ENCODE assay signal across 10 mouse cellular contexts in genomic region chr6:83087926-83088260, GRCm38 (mm10). TPM values are rescaled to one million over a fixed set of nuclear protein-coding genes. Genes with fewer than 3 reads are reported as not detected.
A peak's percentile ranks its signal among the peaks of the same experiment; 100 is the strongest.
DNase-seq lines count a peak whose midpoint lies in the region; ATAC-seq and TF ChIP-seq lines count a peak whose summit lies in the region.
"Had no signal": no experiment of that assay in that cellular context is flagged by ENCODE, and none has a peak within 500 bp of the region (broad histone marks: within the 10 kb centered on the region; RNA-seq: fewer than 3 reads in every experiment).

No protein-coding gene starts in this region.

- no peak overlapping the region for H3K27ac ChIP-seq in left cerebral cortex, adult 2 months
- H3K27ac ChIP-seq in forebrain, embryonic 13.5 days: no peak overlapping the region
- H3K27ac ChIP-seq in limb, embryonic 11.5 days (replicated peaks; ENCODE audit: low read depth, low read length): no peak overlapping the region
- no peak overlapping the region for H3K27ac ChIP-seq in neural tube, embryonic 13.5 days (replicated peaks)
- H3K27ac ChIP-seq: macrophage had no signal

- ATAC-seq in forebrain, embryonic 13.5 days: no peak
- no peak for ATAC-seq in limb, embryonic 11.5 days (ENCODE audit: insufficient number of reproducible peaks, low FRiP score, low TSS enrichment, low read depth)
- no peak for ATAC-seq in neural tube, embryonic 13.5 days (ENCODE audit: low read depth)

- H3K36me3 ChIP-seq in forebrain, embryonic 13.5 days (ENCODE audit: poor library complexity, severe bottlenecking): no peaks in the 10 kb centered on the region
- H3K36me3 ChIP-seq in limb, embryonic 11.5 days (ENCODE audit: control insufficient read depth, insufficient read depth, low read length): no peaks in the 10 kb centered on the region
- no peaks in the 10 kb centered on the region for H3K36me3 ChIP-seq in neural tube, embryonic 13.5 days

- intact Hi-C loops in left cerebral cortex, adult 2 months (cut with DNase I): no loop called here

- peak overlapping the region; percentile 24; the same call in 1 of the 2 replicates for H3K4me2 ChIP-seq in forebrain, embryonic 13.5 days
- peak overlapping the region; percentile 41 for H3K4me2 ChIP-seq in limb, embryonic 11.5 days (ENCODE audit: low read depth, severe bottlenecking)
- H3K4me2 ChIP-seq in neural tube, embryonic 13.5 days: peak overlapping the region; percentile 32; the same call in 1 of the 2 replicates

- H3K9ac ChIP-seq in forebrain, embryonic 13.5 days: no peak overlapping the region
- H3K9ac ChIP-seq in limb, embryonic 11.5 days (ENCODE audit: low read length): no peak overlapping the region
- no peak overlapping the region for H3K9ac ChIP-seq in neural tube, embryonic 13.5 days

- WGBS in forebrain, embryonic 13.5 days: 4% methylated on average over 9 of the region's 9 CpGs
- 9% methylated on average over 9 of the region's 9 CpGs for WGBS in limb, embryonic 11.5 days
- 10% methylated on average over 9 of the region's 9 CpGs for WGBS in neural tube, embryonic 13.5 days

- no peak for TF ChIP-seq CTCF in left cerebral cortex, adult 2 months (IDR thresholded peaks at IDR 0.05)

- H3K4me1 ChIP-seq in forebrain, embryonic 13.5 days: peaks cover 6% of the 10 kb centered on the region; the same call in 1 of the 2 replicates
- H3K4me1 ChIP-seq in limb, embryonic 11.5 days (ENCODE audit: control insufficient read depth, insufficient read depth, low read length): peaks cover 31% of the 10 kb centered on the region
- H3K4me1 ChIP-seq in neural tube, embryonic 13.5 days (replicated peaks): peaks cover 35% of the 10 kb centered on the region; the same call in 1 of the 2 replicates

- H3K9me3 ChIP-seq in forebrain, embryonic 13.5 days (replicated peaks): no peaks in the 10 kb centered on the region
- no peaks in the 10 kb centered on the region for H3K9me3 ChIP-seq in limb, embryonic 11.5 days (ENCODE audit: control insufficient read depth, low read length)
- H3K9me3 ChIP-seq in neural tube, embryonic 13.5 days: no peaks in the 10 kb centered on the region

- no peak for DNase-seq in left cerebral cortex, adult 2 months (ENCODE audit: extremely low spot score in 1 of 2, low spot score in 2 of 2)
- DNase-seq in left cerebral cortex, adult 9 months (ENCODE audit: low spot score in 2 of 2): no peak
- DNase-seq in limb, embryonic 11.5 days (ENCODE audit: low spot score): no peak
- no peak for DNase-seq in natural killer cell, adult 2 months (ENCODE audit: low spot score in 2 of 2)
- DNase-seq in left cerebral cortex, adult 11 months (ENCODE audit: low spot score): no peak
- DNase-seq: cerebellum, adult 9-11 months had no signal

- peaks cover 94% of the 10 kb centered on the region for H3K27me3 ChIP-seq in forebrain, embryonic 13.5 days
- peaks cover 49% of the 10 kb centered on the region for H3K27me3 ChIP-seq in limb, embryonic 11.5 days (ENCODE audit: control insufficient read depth, insufficient read depth, low read length)
- H3K27me3 ChIP-seq in neural tube, embryonic 13.5 days: peaks cover 96% of the 10 kb centered on the region

- H3K4me3 ChIP-seq in left cerebral cortex, adult 2 months: peak overlapping the region; percentile 23; the same call in 1 of the 2 replicates
- peak overlapping the region; percentile 14; the same call in 1 of the 2 replicates for H3K4me3 ChIP-seq in forebrain, embryonic 13.5 days
- H3K4me3 ChIP-seq in limb, embryonic 11.5 days (ENCODE audit: low read depth, low read length): peak overlapping the region; percentile 16; the same call in 1 of the 2 replicates
- peak overlapping the region; percentile 2; the same call in 1 of the 2 replicates for H3K4me3 ChIP-seq in neural tube, embryonic 13.5 days

RNA-seq across cellular contexts. Expression of gene Lbx2, which starts 1.7 kb away (rescaled TPM):
- total RNA-seq in left cerebral cortex, adult 2 months (2021): 1 to 10 TPM in 1 of 2 experiments, not detected in 1; 1.9 TPM
- 0.46 TPM in 1 of 2 replicates, not detected in the other for polyA plus RNA-seq in forebrain, embryonic 13.5 days (2015; fragmentation: Nextera tagmentation; extraction: Ambion mirVana)
- 0.81 and 2.0 TPM in 2 replicates for polyA plus RNA-seq in limb, embryonic 11.5 days (2014; fragmentation: Nextera tagmentation; extraction: Ambion mirVana)
- not detected in 2 replicates for polyA plus RNA-seq in neural tube, embryonic 13.5 days (2015; fragmentation: Nextera tagmentation; extraction: Ambion mirVana)

RNA-seq across cellular contexts. Expression of gene Pcgf1, which starts 10.2 kb away (rescaled TPM):
- 10 to 100 TPM; 24.3 to 27.0 TPM for total RNA-seq in left cerebral cortex, adult 2 months (2021)
- 46.5 and 47.3 TPM in 2 replicates for polyA plus RNA-seq in forebrain, embryonic 13.5 days (2015; fragmentation: Nextera tagmentation; extraction: Ambion mirVana)
- 44.3 and 47.0 TPM in 2 replicates for polyA plus RNA-seq in limb, embryonic 11.5 days (2014; fragmentation: Nextera tagmentation; extraction: Ambion mirVana)
- polyA plus RNA-seq in neural tube, embryonic 13.5 days (2015; fragmentation: Nextera tagmentation; extraction: Ambion mirVana): 55.2 and 55.4 TPM in 2 replicates

RNA-seq across cellular contexts. Expression of gene Ccdc142, which starts 13.5 kb away (rescaled TPM):
- total RNA-seq in left cerebral cortex, adult 2 months (2021): 1 to 10 TPM; 6.8 to 7.8 TPM
- polyA plus RNA-seq in forebrain, embryonic 13.5 days (2015; fragmentation: Nextera tagmentation; extraction: Ambion mirVana): 3.5 and 4.0 TPM in 2 replicates
- polyA plus RNA-seq in limb, embryonic 11.5 days (2014; fragmentation: Nextera tagmentation; extraction: Ambion mirVana): 1.9 and 2.0 TPM in 2 replicates
- 3.2 and 4.9 TPM in 2 replicates for polyA plus RNA-seq in neural tube, embryonic 13.5 days (2015; fragmentation: Nextera tagmentation; extraction: Ambion mirVana)

RNA-seq across cellular contexts. Expression of gene Gm42688, which starts 13.5 kb away (rescaled TPM):
- total RNA-seq in left cerebral cortex, adult 2 months (2021): 1 to 10 TPM; 4.6 to 6.9 TPM
- 2.3 and 2.6 TPM in 2 replicates for polyA plus RNA-seq in forebrain, embryonic 13.5 days (2015; fragmentation: Nextera tagmentation; extraction: Ambion mirVana)
- 2.3 and 2.4 TPM in 2 replicates for polyA plus RNA-seq in limb, embryonic 11.5 days (2014; fragmentation: Nextera tagmentation; extraction: Ambion mirVana)
- polyA plus RNA-seq in neural tube, embryonic 13.5 days (2015; fragmentation: Nextera tagmentation; extraction: Ambion mirVana): 4.5 and 5.2 TPM in 2 replicates

RNA-seq across cellular contexts. Expression of gene Tlx2, which starts 17.8 kb away (rescaled TPM):
- total RNA-seq in left cerebral cortex, adult 2 months (2021): not detected
- not detected in 2 replicates for polyA plus RNA-seq in forebrain, embryonic 13.5 days (2015; fragmentation: Nextera tagmentation; extraction: Ambion mirVana)
- 0.13 TPM in 1 of 2 replicates, not detected in the other for polyA plus RNA-seq in limb, embryonic 11.5 days (2014; fragmentation: Nextera tagmentation; extraction: Ambion mirVana)
- polyA plus RNA-seq in neural tube, embryonic 13.5 days (2015; fragmentation: Nextera tagmentation; extraction: Ambion mirVana): 13.3 and 16.1 TPM in 2 replicates
- total RNA-seq: heart, postnatal 36 days had no signal
- polyA plus RNA-seq: macrophage had no signal
